Mouse (Mus musculus): Measurements from ENCODE around the gene Sdr42e1. TPM values are rescaled to one million over a fixed set of nuclear protein-coding genes. Genes with fewer than 3 reads are reported as not detected.

Gene Sdr42e1
- 0.67 and 0.96 TPM in 2 replicates for polyA plus RNA-seq (2016; fragmentation: Nextera tagmentation; extraction: Ambion mirVana)

- no peaks in the 10 kb centered on the region for H3K27me3 ChIP-seq
- H3K4me1 ChIP-seq = 0 out of 2 replicates have a peak, but pooled peaks cover 2% of the 10 kb centered on the region
- H3K9me3 ChIP-seq = no peaks in the 10 kb centered on the region
- no peaks in the 10 kb centered on the region for H3K36me3 ChIP-seq
- peak within 1 kb of the TSS; percentile 41 for H3K4me3 ChIP-seq
- 0 out of 2 replicates have a peak within 1 kb of the TSS, but pooled peaks have one; percentile 8 for H3K9ac ChIP-seq (replicated peaks)
- ATAC-seq (ENCODE audit: low FRiP score, low read depth) = no peak
- 18% methylated on average over 17 of the region's 17 CpGs for WGBS
- peak within 1 kb of the TSS; percentile 51 for H3K4me2 ChIP-seq (replicated peaks)
- H3K27ac ChIP-seq (replicated peaks) = no peak within 1 kb of the TSS
Observed at GRCm38 (mm10) chr8:117673430-117673830, at the start of gene Sdr42e1. Gene Sdr42e1 (minus strand): TSS chr8:117673689.

DNA sequence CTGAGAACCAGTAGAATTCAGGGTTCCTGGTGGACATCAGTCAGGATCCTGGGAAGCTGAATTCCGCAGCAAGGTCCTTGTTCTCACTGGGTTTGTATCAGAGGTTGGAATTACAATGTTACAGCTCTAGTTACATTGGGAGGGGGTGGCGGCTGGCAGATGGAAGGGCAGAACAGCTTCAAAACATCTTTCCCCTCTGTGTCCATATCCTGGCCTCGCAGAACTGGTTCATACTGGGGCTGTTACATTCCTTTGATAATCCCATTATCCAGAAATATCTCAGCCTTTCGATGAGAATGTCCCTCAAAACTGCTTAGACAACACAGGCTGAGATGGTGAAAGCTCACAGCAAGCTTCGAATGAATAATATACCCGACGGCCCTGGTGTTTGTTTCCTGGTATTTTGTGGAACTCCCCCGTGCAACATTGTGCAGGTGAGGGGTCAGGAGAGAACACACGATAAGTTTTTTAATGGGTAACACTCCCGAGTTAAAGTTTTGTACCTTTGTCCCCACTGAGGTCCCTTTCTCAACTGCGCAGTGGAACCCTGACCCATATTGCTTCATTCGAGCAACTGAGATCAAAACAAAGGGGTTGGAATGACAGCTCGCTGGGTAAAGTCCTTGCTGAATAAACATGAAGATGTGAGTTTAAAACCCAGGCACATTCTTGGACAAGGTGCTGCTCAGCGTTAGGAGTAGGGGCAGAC lies 44.8 kb upstream of the Sdr42e1 start:
- no peak overlapping the region for H3K27ac ChIP-seq (replicated peaks)
- no peaks in the 10 kb centered on the region for H3K9me3 ChIP-seq
- ATAC-seq (ENCODE audit: low FRiP score, low read depth) = no peak
- no peak overlapping the region for H3K4me3 ChIP-seq
- no peak overlapping the region for H3K4me2 ChIP-seq (replicated peaks)
- no peak overlapping the region for H3K9ac ChIP-seq (replicated peaks)
- H3K4me1 ChIP-seq = no peaks in the 10 kb centered on the region
- H3K27me3 ChIP-seq = no peaks in the 10 kb centered on the region
- no peaks in the 10 kb centered on the region for H3K36me3 ChIP-seq
- 70% methylated on average over 14 of the region's 14 CpGs for WGBS

- no peak overlapping the region for H3K27ac ChIP-seq (replicated peaks)
- H3K27me3 ChIP-seq = no peaks in the 10 kb centered on the region
- 83% methylated on average over 5 of the region's 5 CpGs for WGBS
- H3K9ac ChIP-seq (replicated peaks) = no peak overlapping the region
- no peaks in the 10 kb centered on the region for H3K9me3 ChIP-seq
- ATAC-seq (ENCODE audit: low FRiP score, low read depth) = no peak
- H3K36me3 ChIP-seq = no peaks in the 10 kb centered on the region
- peaks cover 2% of the 10 kb centered on the region; the same call in 1 of the 2 replicates for H3K4me1 ChIP-seq
- no peak overlapping the region for H3K4me2 ChIP-seq (replicated peaks)
- no peak overlapping the region for H3K4me3 ChIP-seq
Observed at GRCm38 (mm10) chr8:117715896-117716295, 42.4 kb upstream of the Sdr42e1 start.

DNA sequence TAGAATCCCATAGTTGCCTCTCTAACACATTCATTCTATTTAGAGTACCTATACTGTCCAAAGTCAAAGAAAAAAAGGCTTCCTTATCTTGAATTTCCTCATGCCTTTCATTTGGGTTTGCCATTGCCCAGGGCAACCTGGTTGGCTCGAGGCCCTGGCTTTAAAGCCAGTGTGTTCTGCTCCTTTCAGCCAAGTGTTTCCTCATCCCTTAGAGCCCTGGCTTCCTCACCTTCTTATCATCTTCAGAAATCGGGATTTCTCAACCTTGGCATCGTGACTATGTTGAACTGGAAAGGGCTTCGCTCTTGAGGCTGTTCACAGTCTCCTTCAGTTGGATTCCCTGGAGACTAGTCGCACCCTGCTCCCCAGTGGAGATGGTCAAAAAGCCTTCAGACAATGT lies 41.1 kb upstream of the Sdr42e1 start:
- no peak overlapping the region for H3K4me2 ChIP-seq (replicated peaks)
- H3K36me3 ChIP-seq = no peaks in the 10 kb centered on the region
- H3K9ac ChIP-seq (replicated peaks) = no peak overlapping the region
- peaks cover 2% of the 10 kb centered on the region; the same call in 1 of the 2 replicates for H3K4me1 ChIP-seq
- H3K4me3 ChIP-seq = no peak overlapping the region
- WGBS = 90% methylated on average over 5 of the region's 5 CpGs
- H3K27me3 ChIP-seq = no peaks in the 10 kb centered on the region
- H3K9me3 ChIP-seq = no peaks in the 10 kb centered on the region
- no peak overlapping the region for H3K27ac ChIP-seq (replicated peaks)
- ATAC-seq (ENCODE audit: low FRiP score, low read depth) = no peak

GRCm38 (mm10) chr8:117712226-117712625 lies 38.7 kb upstream of the Sdr42e1 start:
- 63% methylated on average over 5 of the region's 5 CpGs for WGBS
- no peaks in the 10 kb centered on the region for H3K36me3 ChIP-seq
- H3K4me1 ChIP-seq = peaks cover 2% of the 10 kb centered on the region; the same call in 1 of the 2 replicates
- ATAC-seq (ENCODE audit: low FRiP score, low read depth) = no peak
- no peaks in the 10 kb centered on the region for H3K9me3 ChIP-seq
- no peak overlapping the region for H3K4me2 ChIP-seq (replicated peaks)
- H3K9ac ChIP-seq (replicated peaks) = no peak overlapping the region
- no peaks in the 10 kb centered on the region for H3K27me3 ChIP-seq
- no peak overlapping the region for H3K27ac ChIP-seq (replicated peaks)
- H3K4me3 ChIP-seq = no peak overlapping the region

- no peak overlapping the region for H3K4me3 ChIP-seq
- no peaks in the 10 kb centered on the region for H3K36me3 ChIP-seq
- H3K4me2 ChIP-seq (replicated peaks) = no peak overlapping the region
- WGBS = 91% methylated on average over 4 of the region's 4 CpGs
- H3K9ac ChIP-seq (replicated peaks) = no peak overlapping the region
- H3K4me1 ChIP-seq = peaks cover 9% of the 10 kb centered on the region
- ATAC-seq (ENCODE audit: low FRiP score, low read depth) = no peak
- no peaks in the 10 kb centered on the region for H3K9me3 ChIP-seq
- no peak overlapping the region for H3K27ac ChIP-seq (replicated peaks)
- H3K27me3 ChIP-seq = 0 out of 2 replicates have a peak, but pooled peaks cover 7% of the 10 kb centered on the region
Observed at GRCm38 (mm10) chr8:117706141-117706540, 32.7 kb upstream of the Sdr42e1 start.

DNA sequence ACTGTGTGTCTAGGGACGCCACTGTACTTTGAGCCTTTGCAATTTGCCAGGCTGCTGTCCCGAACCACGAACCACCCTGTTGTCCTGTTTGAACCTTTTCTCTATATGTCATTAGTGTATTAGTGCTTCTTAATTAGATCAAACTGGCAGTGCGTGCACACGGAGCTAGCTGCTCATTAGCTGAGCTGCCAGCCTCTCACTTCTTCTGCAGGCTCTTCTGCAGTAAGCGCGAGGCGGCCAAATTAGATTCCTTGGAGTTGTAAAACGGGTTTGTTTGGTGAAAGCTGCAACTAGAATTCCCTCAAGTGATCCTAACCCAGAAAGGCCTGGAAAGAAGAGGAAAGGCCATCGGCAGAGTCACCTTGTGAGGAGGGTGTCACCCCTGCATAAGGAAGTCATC lies 29.2 kb upstream of the Sdr42e1 start:
- H3K4me2 ChIP-seq (replicated peaks) = no peak overlapping the region
- no peaks in the 10 kb centered on the region for H3K36me3 ChIP-seq
- no peaks in the 10 kb centered on the region for H3K9me3 ChIP-seq
- ATAC-seq (ENCODE audit: low FRiP score, low read depth) = no peak
- WGBS = 65% methylated on average over 10 of the region's 10 CpGs
- no peak overlapping the region for H3K4me3 ChIP-seq
- H3K27ac ChIP-seq (replicated peaks) = no peak overlapping the region
- no peak overlapping the region for H3K9ac ChIP-seq (replicated peaks)
- H3K4me1 ChIP-seq = peaks cover 9% of the 10 kb centered on the region
- H3K27me3 ChIP-seq = 0 out of 2 replicates have a peak, but pooled peaks cover 7% of the 10 kb centered on the region

- Histone ChIP-seq H3K27me3 (0 out of 2 replicates have a peak, but pooled peaks cover 7% of the 10 kb centered on the region), H3K36me3 (no peaks in the 10 kb centered on the region), H3K4me2 (replicated peaks) (no peak within 1 kb of the TSS), H3K4me3 (no peak within 1 kb of the TSS), H3K4me1 (peaks cover 9% of the 10 kb centered on the region), H3K9ac (replicated peaks) (no peak within 1 kb of the TSS), H3K27ac (replicated peaks) (no peak within 1 kb of the TSS), H3K9me3 (no peaks in the 10 kb centered on the region)
- ATAC-seq (ENCODE audit: low FRiP score, low read depth) = no peak
- WGBS = 58% methylated on average over 13 of the region's 13 CpGs
Observed at GRCm38 (mm10) chr8:117701859-117702258, 28.4 kb upstream of the Sdr42e1 start, which contains the start of gene Hsd17b2. Gene Hsd17b2 (plus strand): TSS chr8:117701904.

- WGBS = 87% methylated on average over 8 of the region's 8 CpGs
- H3K4me3 ChIP-seq = no peak overlapping the region
- no peak overlapping the region for H3K4me2 ChIP-seq (replicated peaks)
- H3K9ac ChIP-seq (replicated peaks) = no peak overlapping the region
- no peak for ATAC-seq (ENCODE audit: low FRiP score, low read depth)
- 0 out of 2 replicates have a peak, but pooled peaks cover 7% of the 10 kb centered on the region for H3K27me3 ChIP-seq
- no peaks in the 10 kb centered on the region for H3K36me3 ChIP-seq
- H3K9me3 ChIP-seq = no peaks in the 10 kb centered on the region
- no peak overlapping the region for H3K27ac ChIP-seq (replicated peaks)
- peaks cover 9% of the 10 kb centered on the region for H3K4me1 ChIP-seq
Observed at GRCm38 (mm10) chr8:117701246-117701645, 27.8 kb upstream of the Sdr42e1 start.

GRCm38 (mm10) chr8:117700699-117701098 lies 27.2 kb upstream of the Sdr42e1 start:
- no peaks in the 10 kb centered on the region for H3K9me3 ChIP-seq
- H3K9ac ChIP-seq (replicated peaks) = no peak overlapping the region
- H3K4me1 ChIP-seq = peaks cover 9% of the 10 kb centered on the region
- no peak for ATAC-seq (ENCODE audit: low FRiP score, low read depth)
- no peaks in the 10 kb centered on the region for H3K36me3 ChIP-seq
- H3K4me3 ChIP-seq = no peak overlapping the region
- no peak overlapping the region for H3K27ac ChIP-seq (replicated peaks)
- 27% methylated on average over 8 of the region's 8 CpGs for whole genome bisulfite sequencing
- H3K4me2 ChIP-seq (replicated peaks) = no peak overlapping the region
- 0 out of 2 replicates have a peak, but pooled peaks cover 7% of the 10 kb centered on the region for H3K27me3 ChIP-seq

DNA sequence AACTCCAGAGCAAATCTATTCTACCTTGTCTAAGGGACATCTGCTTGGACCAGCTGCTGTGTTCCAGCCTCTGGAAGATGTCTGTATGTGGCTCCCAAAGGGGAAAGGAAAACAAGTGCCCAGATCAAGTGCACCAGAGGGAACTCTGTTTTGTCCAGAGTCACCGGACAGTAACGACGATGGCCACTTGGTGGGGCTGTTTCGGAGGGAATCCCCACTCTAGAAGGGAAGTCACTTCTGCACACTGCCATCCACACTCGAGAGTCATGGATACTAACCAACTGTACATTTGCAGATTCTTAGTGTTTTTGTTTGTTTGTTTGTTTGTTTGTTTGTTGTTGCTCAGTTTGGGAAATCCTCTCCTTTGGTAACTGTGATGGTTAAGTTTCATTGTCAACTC lies 23.8 kb upstream of the Sdr42e1 start:
- Histone ChIP-seq H3K9ac (replicated peaks) (no peak overlapping the region), H3K36me3 (no peaks in the 10 kb centered on the region), H3K4me2 (replicated peaks) (no peak overlapping the region), H3K4me1 (peaks cover 9% of the 10 kb centered on the region), H3K4me3 (no peak overlapping the region), H3K27me3 (0 out of 2 replicates have a peak, but pooled peaks cover 7% of the 10 kb centered on the region), H3K9me3 (no peaks in the 10 kb centered on the region), H3K27ac (replicated peaks) (no peak overlapping the region)
- no peak for ATAC-seq (ENCODE audit: low FRiP score, low read depth)
- 44% methylated on average over 5 of the region's 5 CpGs for WGBS

DNA sequence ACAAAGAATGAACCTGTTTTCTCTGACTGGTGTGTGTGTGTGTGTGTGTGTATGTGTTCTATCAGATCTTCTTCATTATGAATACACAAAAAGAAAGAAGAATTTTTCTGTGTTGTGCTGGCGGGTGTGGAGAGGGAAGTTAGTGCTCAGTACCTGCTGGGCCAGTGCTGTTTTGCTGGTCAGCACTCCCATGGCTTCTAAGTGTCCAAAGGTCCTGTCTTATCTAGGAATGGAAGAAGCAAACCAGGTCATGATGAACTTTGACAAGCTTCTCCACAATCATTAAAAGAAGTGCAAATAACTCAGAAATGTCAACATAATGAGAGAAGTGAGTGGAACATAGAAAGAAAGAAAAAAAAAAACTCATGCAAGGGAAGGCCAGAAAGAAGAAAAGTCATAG lies 22.1 kb upstream of the Sdr42e1 start:
- Histone ChIP-seq H3K4me1 (no peaks in the 10 kb centered on the region), H3K9ac (replicated peaks) (no peak overlapping the region), H3K9me3 (no peaks in the 10 kb centered on the region), H3K27ac (replicated peaks) (no peak overlapping the region), H3K36me3 (no peaks in the 10 kb centered on the region), H3K4me2 (replicated peaks) (no peak overlapping the region), H3K27me3 (no peaks in the 10 kb centered on the region), H3K4me3 (no peak overlapping the region)
- no peak for ATAC-seq (ENCODE audit: low FRiP score, low read depth)
- WGBS = 89% methylated on average over 1 of the region's 1 CpGs
